Mouse (Mus musculus) c-Kit-positive CD71-positive TER-119-negative erythroid progenitor cells, embryonic 14.5 days (primary cell): ENCODE results near the gene Ntf5.

ENCODE experiments used
- DNase-seq: peaks from one replicate; pipeline ENCODE4 v3.0.0-alpha.2; 2013; ENCODE audit warnings: low read depth

Ntf5 gene

DNA sequence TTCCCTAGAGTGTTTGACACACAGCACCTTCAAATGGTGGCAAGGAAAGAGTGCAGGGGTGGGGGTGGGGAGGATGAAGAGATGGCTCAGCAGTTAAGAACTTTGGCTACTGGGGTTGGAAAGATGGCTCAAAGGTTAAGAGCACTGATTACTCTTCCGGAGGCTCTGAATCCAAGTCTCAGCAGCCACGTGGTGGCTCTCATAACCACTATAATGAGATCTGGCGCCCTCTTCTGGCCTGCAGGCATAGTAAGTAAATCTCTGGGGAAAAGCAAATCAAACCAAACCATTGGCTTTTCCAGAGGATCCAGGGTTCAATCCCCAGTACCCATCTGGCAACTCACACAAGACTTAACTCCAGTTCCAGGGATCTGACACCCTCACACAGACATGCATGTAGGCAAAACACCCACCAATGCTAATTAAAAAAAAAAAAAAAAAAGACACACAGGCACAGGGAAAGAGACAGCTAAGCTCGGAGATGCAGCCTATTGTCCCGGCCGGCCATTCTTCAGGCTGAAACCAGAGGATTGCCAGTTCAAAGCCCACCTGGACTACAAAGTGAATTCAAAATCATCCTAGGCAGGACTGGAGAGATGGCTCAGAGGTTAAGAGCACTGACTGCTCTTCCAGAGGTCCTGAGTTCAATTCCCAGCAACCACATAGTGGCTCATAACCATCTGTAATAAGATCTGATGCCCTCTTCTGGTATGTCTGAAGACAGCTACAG lies 9.8 kb upstream of the Ntf5 start:
- peak; percentile 58 for DNase-seq

DNA sequence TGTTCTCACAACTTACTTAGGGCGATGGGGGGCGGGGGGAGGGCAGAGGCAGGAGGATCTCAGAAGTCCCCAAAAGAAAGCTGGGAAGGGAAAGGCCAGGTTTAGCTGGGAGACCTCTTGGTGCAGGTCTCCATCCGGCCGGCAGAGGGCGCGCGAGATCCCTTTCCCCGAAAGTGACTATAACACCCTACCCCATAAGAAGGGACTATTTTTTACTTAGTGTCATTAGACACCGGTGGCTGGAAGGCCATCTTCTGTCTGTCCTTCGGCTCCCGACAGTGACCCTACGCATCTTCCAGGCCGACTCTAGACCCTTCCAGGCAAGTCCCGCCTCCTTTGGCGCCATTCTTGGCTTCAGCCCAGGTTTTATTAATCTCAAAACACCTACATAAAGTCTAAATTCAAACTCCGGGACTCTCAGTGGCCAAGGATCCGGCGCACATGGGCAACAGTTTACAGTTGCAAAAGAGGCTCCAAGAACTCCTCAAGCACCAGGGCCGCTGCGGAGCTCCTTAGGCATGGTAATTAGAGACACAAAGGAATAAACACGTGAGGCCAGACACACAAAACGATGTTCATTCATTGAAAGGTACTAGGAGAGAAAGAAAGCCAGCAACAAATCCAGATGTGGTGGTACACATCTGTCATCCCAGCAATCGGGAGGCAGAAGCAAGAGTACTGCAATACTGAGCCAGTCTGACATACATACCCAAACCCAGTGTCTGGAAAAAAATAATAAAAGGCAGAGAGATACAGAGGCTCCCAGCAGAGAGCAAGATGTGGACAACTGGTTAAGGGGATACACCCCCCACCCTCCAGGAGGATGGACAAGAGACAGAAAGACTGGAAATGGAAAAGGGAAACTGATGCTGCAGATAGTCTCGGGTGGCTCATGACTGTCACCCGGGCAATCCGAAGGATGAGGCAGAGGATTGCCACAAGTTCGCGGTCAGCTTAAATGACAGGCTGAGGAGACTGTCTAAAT lies 8.1 kb upstream of the Ntf5 start, which contains the start of gene Kcna7:
TSS of gene Kcna7 (plus strand) at position 563 of the 985 bp plus-strand sequence.
- DNase-seq, result peak; percentile 42

- DNase-seq, result no peak
Observed at GRCm38 (mm10) chr7:45406157-45407156, 7.0 kb upstream of the Ntf5 start.

DNA sequence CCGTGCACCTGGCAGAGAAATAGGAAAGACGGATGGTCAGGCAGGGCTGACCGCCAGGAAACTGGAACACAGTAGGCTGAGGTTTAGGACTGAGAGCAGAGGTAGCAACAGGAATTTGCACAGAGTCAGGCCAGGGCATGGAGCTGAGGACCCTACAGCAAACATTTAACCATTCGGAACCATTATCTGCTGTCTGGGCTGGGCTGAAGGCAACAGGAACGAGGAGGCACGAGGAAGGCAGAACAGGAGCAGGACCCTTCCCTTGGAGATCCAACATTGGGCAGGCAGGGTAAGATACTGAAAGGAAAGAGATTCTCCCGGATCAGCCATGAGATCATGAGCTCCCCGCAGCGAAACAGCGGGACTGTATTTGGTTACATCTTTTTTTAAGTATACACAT lies 5.7 kb upstream of the Ntf5 start:
- no peak for DNase-seq

GRCm38 (mm10) chr7:45408351-45408750 lies 5.1 kb upstream of the Ntf5 start:
- no peak for DNase-seq

DNA sequence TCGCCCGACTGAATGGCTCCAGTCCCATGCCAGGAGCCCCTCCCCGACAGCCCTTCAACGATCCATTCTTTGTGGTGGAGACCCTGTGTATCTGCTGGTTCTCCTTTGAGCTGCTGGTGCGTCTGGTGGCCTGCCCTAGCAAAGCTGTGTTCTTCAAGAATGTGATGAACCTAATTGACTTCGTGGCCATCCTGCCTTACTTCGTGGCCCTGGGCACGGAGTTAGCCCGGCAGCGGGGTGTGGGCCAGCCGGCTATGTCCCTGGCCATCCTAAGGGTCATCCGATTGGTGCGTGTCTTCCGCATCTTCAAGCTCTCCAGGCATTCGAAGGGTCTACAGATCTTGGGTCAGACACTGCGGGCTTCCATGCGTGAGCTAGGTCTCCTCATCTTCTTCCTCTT lies 4.5 kb upstream of the Ntf5 start:
- DNase-seq, result no peak

- no peak for DNase-seq
Observed at GRCm38 (mm10) chr7:45409497-45410163, 3.9 kb upstream of the Ntf5 start.

- DNase-seq, result no peak
Observed at GRCm38 (mm10) chr7:45412421-45412820, 1.1 kb upstream of the Ntf5 start.

GRCm38 (mm10) chr7:45413864-45414739 lies 607 bp downstream of the Ntf5 start:
- no peak for DNase-seq

- no peak for DNase-seq
Observed at GRCm38 (mm10) chr7:45414740-45415224, 1.3 kb downstream of the Ntf5 start.

DNA sequence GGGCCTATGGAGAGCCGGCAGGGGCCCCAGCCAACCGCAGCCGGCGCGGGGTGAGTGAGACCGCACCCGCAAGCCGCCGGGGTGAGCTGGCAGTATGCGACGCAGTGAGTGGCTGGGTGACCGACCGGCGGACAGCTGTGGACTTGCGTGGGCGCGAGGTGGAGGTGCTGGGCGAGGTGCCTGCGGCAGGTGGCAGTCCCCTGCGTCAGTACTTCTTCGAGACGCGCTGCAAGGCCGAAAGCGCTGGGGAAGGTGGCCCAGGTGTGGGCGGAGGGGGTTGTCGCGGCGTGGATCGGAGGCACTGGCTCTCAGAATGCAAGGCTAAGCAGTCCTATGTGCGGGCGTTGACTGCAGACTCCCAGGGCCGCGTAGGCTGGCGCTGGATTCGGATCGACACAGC lies 2.1 kb downstream of the Ntf5 start:
- no peak for DNase-seq

DNA sequence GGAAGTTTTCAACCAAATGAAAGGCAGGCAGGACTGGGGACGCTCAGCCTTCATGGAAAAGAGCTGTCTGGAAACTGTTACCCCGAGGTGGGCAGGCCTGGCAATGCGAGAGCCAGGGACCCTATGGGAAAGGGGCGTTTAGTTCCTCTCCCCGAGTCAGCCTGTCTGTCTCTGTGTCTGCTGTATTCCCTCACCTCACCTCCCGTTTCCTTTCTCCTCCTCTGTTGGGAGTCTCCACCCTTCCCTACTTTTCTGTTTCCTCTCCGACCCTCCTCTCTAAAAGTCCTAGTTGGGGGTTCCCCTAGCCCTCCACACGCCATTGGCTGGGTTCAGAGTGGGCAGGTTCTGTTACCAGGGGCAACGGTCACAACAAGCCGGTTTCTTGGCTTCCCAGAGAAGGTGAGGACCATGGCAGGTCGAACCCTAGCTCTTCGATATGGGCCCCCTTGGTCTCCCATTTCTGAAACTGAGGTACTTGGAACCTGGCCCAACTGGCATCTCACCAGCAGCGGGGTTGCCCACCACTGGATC lies 4.5 kb downstream of the Ntf5 start:
- no peak for DNase-seq

DNA sequence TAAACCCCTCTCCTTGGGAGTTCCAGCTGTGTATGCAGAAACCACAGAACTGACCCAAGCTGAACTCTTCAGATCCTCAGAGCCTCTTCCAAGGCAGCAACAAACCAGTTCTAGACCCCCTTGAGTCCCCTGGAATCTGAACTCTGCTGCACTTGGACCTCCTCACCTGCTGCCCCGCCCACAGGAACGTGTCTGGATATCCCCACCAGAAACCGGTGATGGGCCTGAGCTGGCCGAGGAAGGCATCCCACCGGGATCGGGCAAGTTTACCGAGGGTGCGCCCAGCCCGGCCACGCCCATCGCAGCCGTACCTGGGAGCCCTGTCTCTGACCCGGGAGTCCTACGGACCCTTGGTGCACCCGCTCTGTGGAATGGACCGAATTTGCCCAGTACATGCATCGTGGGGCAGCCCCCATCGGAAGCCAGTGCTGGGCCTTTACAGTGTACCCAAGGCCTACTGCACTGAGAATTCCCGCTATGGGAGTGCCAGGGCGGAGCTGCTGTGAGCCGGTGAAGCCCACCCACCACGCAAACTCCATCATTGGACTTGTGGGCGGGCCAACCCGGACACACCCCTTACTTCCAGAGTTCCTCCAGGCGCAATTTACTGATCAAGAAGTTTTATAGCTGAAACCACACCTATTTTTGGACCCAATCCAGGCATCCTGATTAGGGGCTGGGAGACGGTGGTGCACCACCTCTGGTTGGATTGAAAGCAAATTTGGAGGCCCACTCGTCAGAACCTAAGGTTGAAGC lies 6.5 kb downstream of the Ntf5 start:
- DNase-seq, result no peak

- no peak for DNase-seq
Observed at GRCm38 (mm10) chr7:45420615-45420919, 7.1 kb downstream of the Ntf5 start, which contains the start of gene Lhb. TSS of gene Lhb (plus strand) at chr7:45420820.

GRCm38 (mm10) chr7:45421194-45421593 lies 7.7 kb downstream of the Ntf5 start:
- DNase-seq, result no peak

DNA sequence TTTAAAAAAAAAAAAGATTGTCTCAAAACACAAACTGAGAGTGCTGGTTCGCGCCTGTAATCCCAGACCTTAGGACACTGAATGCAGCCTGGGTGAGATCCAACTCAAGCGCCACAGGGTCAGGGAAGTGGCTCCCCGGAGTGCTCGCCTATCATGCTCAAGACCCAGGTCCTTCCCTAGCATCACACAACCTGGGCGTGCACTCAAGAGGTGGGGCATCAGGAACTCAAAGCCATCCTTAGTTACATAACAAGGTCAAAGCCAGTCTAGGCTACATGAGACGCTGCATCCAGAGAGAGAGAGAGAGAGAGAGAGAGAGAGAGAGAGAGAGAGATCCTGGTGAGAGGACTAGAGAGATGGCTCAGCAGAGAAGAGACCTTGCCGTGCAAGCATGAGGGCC lies 13.1 kb downstream of the Ntf5 start:
- no peak for DNase-seq

- no peak for DNase-seq
Observed at GRCm38 (mm10) chr7:45433835-45434202, 20.3 kb downstream of the Ntf5 start.

DNA sequence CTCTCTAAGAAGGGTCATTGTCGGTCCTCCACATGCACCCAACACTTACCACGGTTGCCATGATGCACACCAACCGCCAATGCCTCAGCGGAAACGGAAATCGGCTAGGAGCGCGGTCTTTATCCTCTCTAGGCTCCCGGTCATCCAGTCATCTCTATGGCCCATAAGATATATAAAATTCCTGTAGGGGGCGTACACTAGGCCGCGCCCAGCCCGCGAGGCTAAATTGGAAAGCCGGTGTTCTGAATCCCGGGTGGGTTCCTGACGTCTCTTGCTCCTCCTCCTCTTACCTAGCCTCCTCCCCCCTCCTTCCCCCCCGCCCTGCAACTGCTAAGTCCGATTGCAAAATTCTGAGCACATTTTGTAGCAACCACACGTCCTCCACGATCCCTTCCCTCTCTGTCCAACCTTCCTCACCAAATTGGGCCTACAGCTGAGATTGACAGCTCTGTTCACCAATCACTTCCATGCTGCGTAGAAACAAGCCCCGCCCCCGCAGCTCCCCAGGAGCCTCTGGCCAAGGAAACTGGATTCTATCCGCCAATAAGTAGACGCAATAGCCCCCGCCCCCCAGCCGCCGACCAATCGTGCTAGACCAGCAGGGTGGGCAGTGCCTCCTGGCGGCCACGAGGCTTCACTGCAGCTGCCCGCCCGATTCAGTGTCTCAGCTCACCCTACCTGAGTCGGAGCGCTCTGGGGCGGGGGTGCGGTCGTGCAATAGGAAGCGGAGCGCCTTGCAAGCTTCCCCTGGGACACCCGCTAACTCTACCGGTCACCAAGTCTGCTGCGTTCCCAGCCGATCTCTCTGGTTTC lies 20.9 kb downstream of the Ntf5 start, which contains the start of gene Gys1:
TSS of gene Gys1 (plus strand) at position 642 of the 813 bp plus-strand sequence.
- peak; percentile 100 for DNase-seq
